Mouse (Mus musculus): ENCODE results near the gene Cfap61. TPM values are rescaled to one million over a fixed set of nuclear protein-coding genes. Genes with fewer than 3 reads are reported as not detected.

Cfap61 gene
- polyA plus RNA-seq, 1 experiment from 2014 or later: 1.3 TPM

- Histone ChIP-seq H3K9me3 (ENCODE audit: control insufficient read depth, low read length) (no peaks in the 10 kb centered on the region), H3K27ac (ENCODE audit: low read length) (no peak overlapping the region), H3K36me3 (ENCODE audit: control insufficient read depth, insufficient read depth) (no peaks in the 10 kb centered on the region), H3K4me2 (ENCODE audit: low read length) (no peak overlapping the region), H3K4me3 (replicated peaks; ENCODE audit: low read length) (no peak overlapping the region), H3K27me3 (replicated peaks; ENCODE audit: control insufficient read depth, insufficient read depth, low read length) (no peaks in the 10 kb centered on the region), H3K9ac (replicated peaks; ENCODE audit: low read depth, low read length) (no peak overlapping the region), H3K4me1 (replicated peaks; ENCODE audit: control insufficient read depth, insufficient read depth, low read length) (peaks cover 8% of the 10 kb centered on the region; the same call in 1 of the 2 replicates)
- WGBS: 52% methylated on average over 7 of the region's 7 CpGs
- ATAC-seq: no peak
These were observed 13.9 kb downstream of the Cfap61 start for GRCm38 (mm10) chr2:145948402-145948954.

- no peaks in the 10 kb centered on the region for H3K36me3 ChIP-seq (ENCODE audit: control insufficient read depth, insufficient read depth)
- ATAC-seq: no peak
- H3K9me3 ChIP-seq (ENCODE audit: control insufficient read depth, low read length): no peaks in the 10 kb centered on the region
- H3K27ac ChIP-seq (ENCODE audit: low read length): no peak overlapping the region
- H3K4me2 ChIP-seq (ENCODE audit: low read length): no peak overlapping the region; the same call in 1 of the 2 replicates
- no peak overlapping the region for H3K4me3 ChIP-seq (replicated peaks; ENCODE audit: low read length)
- whole genome bisulfite sequencing: 21% methylated on average over 11 of the region's 11 CpGs
- peaks cover 8% of the 10 kb centered on the region; the same call in 1 of the 2 replicates for H3K4me1 ChIP-seq (replicated peaks; ENCODE audit: control insufficient read depth, insufficient read depth, low read length)
- peak overlapping the region; percentile 41; the same call in 1 of the 2 replicates for H3K9ac ChIP-seq (replicated peaks; ENCODE audit: low read depth, low read length)
- no peaks in the 10 kb centered on the region for H3K27me3 ChIP-seq (replicated peaks; ENCODE audit: control insufficient read depth, insufficient read depth, low read length)
These were observed 15.0 kb downstream of the Cfap61 start for GRCm38 (mm10) chr2:145949475-145950068.

DNA sequence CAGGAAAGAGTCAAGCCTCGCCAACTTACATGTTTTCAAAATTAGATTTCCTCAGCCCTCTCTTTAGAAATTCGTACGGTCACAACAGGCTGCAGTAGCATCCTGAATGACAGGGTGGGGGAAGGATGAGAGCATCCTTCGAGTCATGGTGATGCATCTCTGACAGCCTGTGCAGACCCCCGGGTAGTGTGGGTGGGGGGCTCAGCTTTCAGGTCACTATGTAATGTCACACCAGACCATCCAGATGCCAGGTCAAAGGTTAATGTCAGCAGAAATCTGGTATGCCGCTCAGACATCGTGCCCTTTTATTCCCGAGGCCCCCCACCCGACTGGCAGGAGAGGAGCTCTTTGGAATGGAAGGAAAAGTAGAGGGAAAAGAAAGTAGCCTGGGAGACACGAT, 15.7 kb downstream of the Cfap61 start:
- Histone ChIP-seq H3K27ac (ENCODE audit: low read length) (no peak overlapping the region), H3K27me3 (replicated peaks; ENCODE audit: control insufficient read depth, insufficient read depth, low read length) (no peaks in the 10 kb centered on the region), H3K4me3 (replicated peaks; ENCODE audit: low read length) (no peak overlapping the region), H3K4me2 (ENCODE audit: low read length) (no peak overlapping the region), H3K9me3 (ENCODE audit: control insufficient read depth, low read length) (no peaks in the 10 kb centered on the region), H3K4me1 (replicated peaks; ENCODE audit: control insufficient read depth, insufficient read depth, low read length) (peaks cover 8% of the 10 kb centered on the region; the same call in 1 of the 2 replicates), H3K9ac (replicated peaks; ENCODE audit: low read depth, low read length) (no peak overlapping the region), H3K36me3 (ENCODE audit: control insufficient read depth, insufficient read depth) (no peaks in the 10 kb centered on the region)
- no peak for ATAC-seq
- WGBS: 52% methylated on average over 10 of the region's 10 CpGs

DNA sequence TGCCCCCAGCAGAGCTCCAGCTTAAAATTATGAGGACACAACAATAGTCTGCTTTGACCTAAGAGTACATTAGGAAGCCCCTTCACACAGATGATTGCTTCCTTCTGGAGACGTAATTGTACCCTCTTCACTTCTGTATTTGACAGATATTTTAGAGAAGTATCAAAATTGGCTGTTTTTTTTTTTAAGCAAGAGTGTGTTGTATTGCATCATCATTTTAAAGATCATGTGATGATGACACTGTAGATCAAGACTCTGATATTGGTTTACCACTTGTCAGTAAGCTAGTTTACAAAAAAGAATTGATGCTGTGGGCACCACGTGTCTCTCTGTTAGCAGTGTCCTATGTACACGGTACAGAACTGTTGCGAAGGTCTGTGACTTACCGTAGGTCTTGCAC, 18.1 kb downstream of the Cfap61 start:
- Histone ChIP-seq H3K4me1 (replicated peaks; ENCODE audit: control insufficient read depth, insufficient read depth, low read length) (peaks cover 11% of the 10 kb centered on the region; the same call in 1 of the 2 replicates), H3K4me3 (replicated peaks; ENCODE audit: low read length) (no peak overlapping the region), H3K36me3 (ENCODE audit: control insufficient read depth, insufficient read depth) (no peaks in the 10 kb centered on the region), H3K9me3 (ENCODE audit: control insufficient read depth, low read length) (no peaks in the 10 kb centered on the region), H3K27ac (ENCODE audit: low read length) (no peak overlapping the region), H3K9ac (replicated peaks; ENCODE audit: low read depth, low read length) (no peak overlapping the region), H3K27me3 (replicated peaks; ENCODE audit: control insufficient read depth, insufficient read depth, low read length) (no peaks in the 10 kb centered on the region), H3K4me2 (ENCODE audit: low read length) (no peak overlapping the region)
- WGBS: 94% methylated on average over 5 of the region's 5 CpGs
- no peak for ATAC-seq

DNA sequence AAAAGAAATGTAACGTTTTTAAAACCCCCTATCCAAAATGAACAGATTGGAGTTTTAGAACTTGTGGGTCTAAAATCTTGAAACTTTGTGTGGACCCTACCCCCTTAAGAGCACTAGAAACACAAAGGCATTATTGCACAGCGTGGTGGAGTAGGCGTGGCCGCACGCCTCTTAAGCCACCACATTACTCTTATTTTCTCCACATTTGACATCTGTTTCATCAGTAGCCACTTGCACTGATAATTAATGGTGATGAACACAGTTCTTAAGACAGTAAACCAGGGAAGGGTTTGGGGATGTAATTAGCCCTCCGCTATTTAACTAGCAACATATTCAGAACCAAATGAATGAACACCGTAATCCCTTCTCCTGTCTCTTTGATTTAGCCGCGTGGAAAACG, 21.3 kb downstream of the Cfap61 start:
- peaks cover 12% of the 10 kb centered on the region for H3K4me1 ChIP-seq (replicated peaks; ENCODE audit: control insufficient read depth, insufficient read depth, low read length)
- H3K27ac ChIP-seq (ENCODE audit: low read length): no peak overlapping the region
- WGBS: 16% methylated on average over 10 of the region's 10 CpGs
- no peak overlapping the region for H3K4me3 ChIP-seq (replicated peaks; ENCODE audit: low read length)
- H3K27me3 ChIP-seq (replicated peaks; ENCODE audit: control insufficient read depth, insufficient read depth, low read length): no peaks in the 10 kb centered on the region
- H3K4me2 ChIP-seq (ENCODE audit: low read length): no peak overlapping the region
- ATAC-seq: no peak
- H3K9ac ChIP-seq (replicated peaks; ENCODE audit: low read depth, low read length): no peak overlapping the region
- H3K36me3 ChIP-seq (ENCODE audit: control insufficient read depth, insufficient read depth): no peaks in the 10 kb centered on the region
- H3K9me3 ChIP-seq (ENCODE audit: control insufficient read depth, low read length): no peaks in the 10 kb centered on the region

- H3K9me3 ChIP-seq (ENCODE audit: control insufficient read depth, low read length): no peaks in the 10 kb centered on the region
- H3K27ac ChIP-seq (ENCODE audit: low read length): no peak overlapping the region
- no peak overlapping the region for H3K9ac ChIP-seq (replicated peaks; ENCODE audit: low read depth, low read length)
- WGBS: 15% methylated on average over 5 of the region's 5 CpGs
- no peaks in the 10 kb centered on the region for H3K36me3 ChIP-seq (ENCODE audit: control insufficient read depth, insufficient read depth)
- H3K4me3 ChIP-seq (replicated peaks; ENCODE audit: low read length): no peak overlapping the region
- H3K4me1 ChIP-seq (replicated peaks; ENCODE audit: control insufficient read depth, insufficient read depth, low read length): peaks cover 12% of the 10 kb centered on the region
- H3K27me3 ChIP-seq (replicated peaks; ENCODE audit: control insufficient read depth, insufficient read depth, low read length): no peaks in the 10 kb centered on the region
- no peak for ATAC-seq
- H3K4me2 ChIP-seq (ENCODE audit: low read length): no peak overlapping the region
These were observed 21.7 kb downstream of the Cfap61 start for GRCm38 (mm10) chr2:145956318-145956717.

- no peak overlapping the region for H3K4me3 ChIP-seq (replicated peaks; ENCODE audit: low read length)
- H3K36me3 ChIP-seq (ENCODE audit: control insufficient read depth, insufficient read depth): no peaks in the 10 kb centered on the region
- no peak overlapping the region for H3K27ac ChIP-seq (ENCODE audit: low read length)
- no peaks in the 10 kb centered on the region for H3K9me3 ChIP-seq (ENCODE audit: control insufficient read depth, low read length)
- peak; percentile 71 for ATAC-seq
- H3K9ac ChIP-seq (replicated peaks; ENCODE audit: low read depth, low read length): no peak overlapping the region
- H3K27me3 ChIP-seq (replicated peaks; ENCODE audit: control insufficient read depth, insufficient read depth, low read length): no peaks in the 10 kb centered on the region
- H3K4me2 ChIP-seq (ENCODE audit: low read length): no peak overlapping the region
- peaks cover 12% of the 10 kb centered on the region for H3K4me1 ChIP-seq (replicated peaks; ENCODE audit: control insufficient read depth, insufficient read depth, low read length)
- WGBS: 9% methylated on average over 4 of the region's 4 CpGs
These were observed 22.9 kb downstream of the Cfap61 start for GRCm38 (mm10) chr2:145957450-145957849.

- Histone ChIP-seq H3K36me3 (ENCODE audit: control insufficient read depth, insufficient read depth) (no peaks in the 10 kb centered on the region), H3K4me3 (replicated peaks; ENCODE audit: low read length) (no peak overlapping the region), H3K9ac (replicated peaks; ENCODE audit: low read depth, low read length) (no peak overlapping the region), H3K27ac (ENCODE audit: low read length) (no peak overlapping the region), H3K27me3 (replicated peaks; ENCODE audit: control insufficient read depth, insufficient read depth, low read length) (no peaks in the 10 kb centered on the region), H3K4me1 (replicated peaks; ENCODE audit: control insufficient read depth, insufficient read depth, low read length) (peaks cover 12% of the 10 kb centered on the region), H3K4me2 (ENCODE audit: low read length) (no peak overlapping the region), H3K9me3 (ENCODE audit: control insufficient read depth, low read length) (no peaks in the 10 kb centered on the region)
- WGBS: 69% methylated on average over 6 of the region's 6 CpGs
- no peak for ATAC-seq
These were observed 23.5 kb downstream of the Cfap61 start for GRCm38 (mm10) chr2:145958097-145958496.

- no peaks in the 10 kb centered on the region for H3K9me3 ChIP-seq (ENCODE audit: control insufficient read depth, low read length)
- no peak overlapping the region for H3K27ac ChIP-seq (ENCODE audit: low read length)
- no peaks in the 10 kb centered on the region for H3K36me3 ChIP-seq (ENCODE audit: control insufficient read depth, insufficient read depth)
- H3K4me2 ChIP-seq (ENCODE audit: low read length): no peak overlapping the region
- H3K4me3 ChIP-seq (replicated peaks; ENCODE audit: low read length): no peak overlapping the region
- ATAC-seq: 0 out of 2 replicates have a peak, but pooled peaks have one; percentile 41
- no peak overlapping the region for H3K9ac ChIP-seq (replicated peaks; ENCODE audit: low read depth, low read length)
- 39% methylated on average over 7 of the region's 7 CpGs for WGBS
- no peaks in the 10 kb centered on the region for H3K27me3 ChIP-seq (replicated peaks; ENCODE audit: control insufficient read depth, insufficient read depth, low read length)
- peaks cover 12% of the 10 kb centered on the region for H3K4me1 ChIP-seq (replicated peaks; ENCODE audit: control insufficient read depth, insufficient read depth, low read length)
These were observed 24.0 kb downstream of the Cfap61 start for GRCm38 (mm10) chr2:145958551-145958950.
